Mouse (Mus musculus) megakaryocyte, embryonic 14.5 days (primary cell): ENCODE results near the gene Notch1. TPM values are rescaled to one million over a fixed set of nuclear protein-coding genes. Genes with fewer than 3 reads are reported as not detected.

Source experiments
- H3K27me3 ChIP-seq: replicated peaks from 2 replicates; pipeline ENCODE3; 2012; ENCODE audit warnings: inconsistent platforms
- H3K36me3 ChIP-seq: replicated peaks from 2 replicates; pipeline ENCODE3; 2012; ENCODE audit warnings: low read length, inconsistent platforms, mixed read lengths
- H3K4me1 ChIP-seq: 2 replicates; pipeline ENCODE4 v1.6.1; 2012; ENCODE audit warnings: inconsistent platforms
- H3K4me3 ChIP-seq: replicated peaks from 2 replicates; pipeline ENCODE3; 2012; ENCODE audit warnings: moderate library complexity, mild to moderate bottlenecking, inconsistent platforms
- H3K9me3 ChIP-seq: 2 replicates; pipeline ENCODE4 v1.6.1; 2012; ENCODE audit warnings: inconsistent platforms
- FLI1 ChIP-seq: IDR thresholded peaks from 2 replicates; pipeline ENCODE4 v1.6.1; 2012; ENCODE audit warnings: low read length, inconsistent platforms, mixed read lengths
- GATA1 ChIP-seq: IDR thresholded peaks from 3 replicates; pipeline ENCODE4 v1.6.1; 2012; ENCODE audit warnings: mixed read lengths, low read length, inconsistent platforms, borderline replicate concordance
- polyA plus RNA-seq: library from polyadenylated mRNA; stranded (reverse); fragments of >175 nt; gene quantifications from 2 replicates; pipeline ENCODE4 v1.2.3, GENCODE M21; 2012; ENCODE audit warnings: low replicate concordance; ENCODE audit not compliant: insufficient read depth

Notch1 gene
- polyA plus RNA-seq, result 1.2 and 4.2 TPM in 2 replicates

DNA sequence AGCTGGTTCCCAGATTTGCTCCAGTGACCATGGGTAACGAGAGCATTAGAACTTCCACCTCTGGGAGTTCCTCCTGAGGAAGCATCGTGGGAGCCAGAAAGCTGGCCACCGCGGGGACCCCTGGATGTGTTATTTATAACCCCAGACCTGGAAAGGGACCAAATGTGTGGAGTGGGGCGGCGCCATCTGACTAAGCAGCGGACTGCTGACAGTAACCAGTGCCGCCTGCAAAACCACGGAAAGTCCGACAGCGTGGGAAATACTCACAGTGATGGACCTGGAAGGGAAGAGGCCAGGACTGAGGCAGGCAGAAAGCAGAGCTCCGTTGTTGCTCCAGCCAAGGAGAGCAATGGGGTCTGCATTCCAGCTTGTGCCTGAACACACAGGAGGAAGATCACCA is at the start of gene Notch1:
Notch1 (minus strand) TSS at position 389 of the 400 bp plus-strand sequence.
- TF ChIP-seq GATA1 (no peak), FLI1 (no peak)

DNA sequence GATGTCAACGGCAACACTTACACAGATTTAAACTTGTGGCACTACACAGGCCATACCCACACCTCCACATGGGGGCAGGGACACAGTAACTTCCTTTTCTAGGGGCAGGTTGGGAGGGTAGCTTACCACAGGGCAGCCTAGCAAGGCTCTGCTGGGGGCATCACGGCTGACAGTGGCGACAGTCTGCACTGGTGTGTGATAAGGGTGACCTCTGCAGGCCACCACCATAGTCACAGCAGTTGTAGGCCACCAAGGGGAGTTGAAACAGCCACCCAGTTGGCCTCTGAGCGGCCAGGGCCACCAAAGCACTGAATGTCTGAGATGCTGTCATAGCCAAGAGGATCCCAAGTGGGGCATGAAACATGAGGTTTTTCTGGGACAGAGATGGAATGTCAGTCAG is 49.8 kb upstream of the Notch1 start:
- TF ChIP-seq FLI1 (no peak), GATA1 (no peak)
- H3K9me3 ChIP-seq, result no peaks in the 10 kb centered on the region
- peaks cover 60% of the 10 kb centered on the region for H3K4me1 ChIP-seq
- H3K36me3 ChIP-seq, result no peaks in the 10 kb centered on the region
- peak overlapping the region; percentile 74 for H3K4me3 ChIP-seq
- H3K27me3 ChIP-seq, result peaks cover 14% of the 10 kb centered on the region

More for the DNA sequence above, at the start of gene Notch1:
- H3K4me1 ChIP-seq, result peaks cover 29% of the 10 kb centered on the region
- no peaks in the 10 kb centered on the region for H3K36me3 ChIP-seq
- H3K4me3 ChIP-seq, result no peak within 1 kb of the TSS
- peaks cover 9% of the 10 kb centered on the region for H3K9me3 ChIP-seq
- peaks cover 66% of the 10 kb centered on the region for H3K27me3 ChIP-seq

DNA sequence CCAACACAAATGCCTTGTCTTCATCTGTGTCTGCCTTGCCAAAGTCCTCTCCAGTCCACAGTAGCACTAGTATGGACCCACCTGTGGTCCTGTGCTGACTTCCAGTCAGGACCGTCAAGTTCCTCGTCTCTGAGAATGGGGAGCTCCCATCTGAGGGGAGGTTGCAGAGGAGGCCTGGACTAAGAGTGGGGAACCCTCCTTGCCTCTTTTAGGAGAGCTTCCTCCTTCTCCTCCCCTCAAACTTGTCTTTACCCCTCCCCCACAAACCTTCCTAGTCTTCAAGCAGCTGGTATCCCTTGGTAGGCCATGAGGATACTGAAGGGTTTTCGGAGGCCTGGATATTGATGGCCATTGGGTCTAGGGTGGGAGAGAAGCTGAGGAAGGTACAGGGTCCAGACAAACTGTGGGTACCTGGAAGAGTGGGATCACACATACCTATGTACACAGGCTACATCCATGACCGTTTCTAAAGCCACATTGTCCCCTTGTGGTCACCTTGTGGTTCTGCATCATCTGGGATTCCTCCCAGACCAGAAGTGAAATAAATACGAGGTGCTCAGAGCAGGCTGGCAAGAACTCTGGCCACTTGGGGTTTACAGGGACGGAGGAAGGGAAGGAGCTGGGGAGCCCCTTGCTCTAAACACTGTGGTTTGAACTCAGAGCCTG is 45.0 kb upstream of the Notch1 start:
- Histone ChIP-seq H3K27me3 (peaks cover 43% of the 10 kb centered on the region), H3K36me3 (no peaks in the 10 kb centered on the region), H3K9me3 (no peaks in the 10 kb centered on the region), H3K4me3 (no peak overlapping the region), H3K4me1 (peaks cover 43% of the 10 kb centered on the region)
- TF ChIP-seq GATA1 (no peak), FLI1 (no peak)

DNA sequence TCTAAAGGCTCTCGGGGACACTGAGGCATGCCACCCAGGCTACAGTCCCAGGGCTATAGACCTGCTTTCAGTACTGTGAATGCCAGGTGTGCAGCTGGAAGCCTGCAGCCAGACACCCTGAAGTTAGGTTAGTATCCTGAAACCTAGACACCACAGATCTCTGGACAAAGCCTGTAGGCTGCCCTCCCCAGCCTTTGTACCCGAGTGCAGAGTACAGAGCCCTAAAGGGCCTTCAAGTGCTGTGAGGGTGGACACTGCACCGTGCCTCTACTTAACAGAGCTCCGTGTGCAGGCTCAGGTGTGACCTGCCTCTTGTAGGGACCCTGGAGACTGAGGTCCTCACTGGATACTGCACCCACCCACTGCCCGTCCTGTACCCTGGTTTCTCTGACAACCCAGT is 44.0 kb upstream of the Notch1 start:
- H3K4me1 ChIP-seq, result peaks cover 45% of the 10 kb centered on the region
- H3K9me3 ChIP-seq, result no peaks in the 10 kb centered on the region
- TF ChIP-seq GATA1 (no peak), FLI1 (no peak)
- H3K27me3 ChIP-seq, result peaks cover 52% of the 10 kb centered on the region
- no peaks in the 10 kb centered on the region for H3K36me3 ChIP-seq
- H3K4me3 ChIP-seq, result no peak overlapping the region

DNA sequence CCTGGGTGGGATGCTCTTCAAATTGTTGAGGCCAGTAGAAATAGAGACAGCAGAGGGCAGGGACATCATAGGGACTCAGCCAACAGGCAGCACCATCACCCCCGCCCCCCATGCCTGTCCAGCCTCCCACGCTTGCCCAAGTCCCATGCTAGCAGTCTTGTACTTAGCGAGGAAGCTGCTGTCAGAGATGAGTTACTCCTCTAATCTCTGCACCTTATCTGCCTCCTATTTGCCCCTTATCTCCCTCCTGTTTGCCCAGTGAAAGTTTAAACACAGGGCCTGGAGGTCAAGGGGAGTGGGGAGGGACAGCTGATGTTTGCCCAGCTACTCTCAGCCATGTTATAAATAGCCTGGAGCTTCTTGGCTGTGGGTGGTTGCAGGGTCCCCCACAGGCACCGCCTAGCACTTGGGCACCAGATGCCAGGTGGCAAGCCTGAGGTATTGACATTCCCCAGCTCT is 40.1 kb upstream of the Notch1 start:
- H3K36me3 ChIP-seq, result no peaks in the 10 kb centered on the region
- no peaks in the 10 kb centered on the region for H3K9me3 ChIP-seq
- TF ChIP-seq FLI1 (no peak), GATA1 (no peak)
- no peak overlapping the region for H3K4me3 ChIP-seq
- peaks cover 70% of the 10 kb centered on the region for H3K27me3 ChIP-seq
- peaks cover 67% of the 10 kb centered on the region for H3K4me1 ChIP-seq

DNA sequence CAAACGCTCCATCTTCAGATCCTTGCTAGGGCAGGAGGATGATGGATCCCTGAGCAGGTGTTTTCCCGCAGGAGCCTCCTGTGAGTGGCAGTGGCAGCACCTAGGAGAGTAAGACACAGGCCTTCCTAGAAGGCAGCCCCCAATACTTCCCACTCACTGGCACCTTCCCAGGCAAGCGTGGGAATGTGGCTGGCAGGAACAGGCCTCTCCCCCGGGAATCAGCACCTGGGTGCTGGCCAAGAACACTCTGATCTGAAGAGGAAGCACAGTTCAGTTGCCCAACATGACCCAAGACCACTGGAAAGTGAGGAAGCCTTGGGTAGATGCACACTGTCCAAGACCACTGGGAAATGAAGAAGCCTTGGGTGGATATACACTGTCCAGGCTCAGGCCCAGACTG is 38.6 kb upstream of the Notch1 start:
- Histone ChIP-seq H3K27me3 (peaks cover 66% of the 10 kb centered on the region), H3K4me1 (peaks cover 69% of the 10 kb centered on the region), H3K36me3 (no peaks in the 10 kb centered on the region), H3K9me3 (no peaks in the 10 kb centered on the region), H3K4me3 (no peak overlapping the region)
- TF ChIP-seq FLI1, result no peak
- TF ChIP-seq GATA1, result no peak

DNA sequence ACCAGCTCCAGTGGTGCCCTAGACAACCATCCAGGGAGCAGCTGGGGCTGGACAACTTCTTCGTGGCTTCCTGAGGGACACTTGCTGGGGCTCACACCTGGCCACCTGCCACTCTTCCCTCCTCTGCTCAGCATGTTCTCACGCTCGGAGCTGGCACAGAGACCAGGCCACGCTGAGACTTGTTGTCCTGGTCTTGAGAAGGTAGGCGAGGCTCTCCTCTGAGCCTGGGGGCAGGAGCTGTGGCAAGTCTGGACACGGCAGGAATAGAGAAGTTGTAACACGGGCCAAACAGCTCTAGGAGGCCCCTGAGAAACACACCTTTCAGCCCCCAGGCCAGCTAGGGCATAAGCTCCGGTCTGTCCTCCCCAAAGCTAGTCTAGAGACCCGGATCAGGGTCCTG is 37.4 kb upstream of the Notch1 start:
- Histone ChIP-seq H3K4me1 (peaks cover 75% of the 10 kb centered on the region), H3K9me3 (no peaks in the 10 kb centered on the region), H3K27me3 (peaks cover 72% of the 10 kb centered on the region), H3K36me3 (no peaks in the 10 kb centered on the region), H3K4me3 (no peak overlapping the region)
- TF ChIP-seq GATA1 (no peak), FLI1 (no peak)

DNA sequence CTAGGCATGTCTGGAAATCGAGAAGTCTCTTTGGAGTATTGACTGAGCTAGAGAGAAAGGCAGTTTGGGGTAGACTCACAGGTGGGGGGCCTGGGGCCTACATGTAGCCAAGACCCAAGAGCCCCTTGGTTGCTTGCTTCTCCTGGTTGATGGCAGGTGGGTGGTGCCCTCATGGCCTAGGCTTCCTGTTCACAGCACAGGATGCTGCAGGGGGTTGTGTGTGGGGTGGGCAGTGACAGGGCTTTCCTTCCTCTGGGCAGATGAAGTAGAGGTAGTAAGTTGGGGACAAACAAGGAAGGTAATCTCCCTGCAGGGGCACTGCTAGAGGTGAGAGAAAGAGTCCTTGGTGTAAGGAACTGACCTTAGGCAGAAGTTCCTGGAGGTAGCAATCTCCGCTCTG is 35.6 kb upstream of the Notch1 start:
- no peak overlapping the region for H3K4me3 ChIP-seq

DNA sequence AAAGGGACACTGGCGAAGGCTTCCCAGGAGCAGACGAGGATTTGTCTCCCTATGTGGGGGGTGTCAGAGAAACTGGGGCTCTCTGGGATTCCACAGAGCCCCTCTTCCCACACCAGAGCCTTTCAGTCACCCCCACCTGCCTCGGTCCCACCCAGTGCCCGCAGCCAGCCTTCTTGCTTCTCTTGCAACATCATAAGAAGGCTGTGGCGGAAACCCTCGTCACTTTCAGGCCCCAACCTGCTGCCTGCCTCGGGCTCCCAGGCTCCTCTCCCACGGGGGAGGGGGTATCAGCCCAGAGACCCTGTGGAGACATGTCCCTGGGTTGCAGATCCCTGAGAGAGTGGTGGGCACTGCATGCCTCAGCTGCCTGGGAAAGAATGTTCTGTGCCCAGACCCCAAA is 35.0 kb upstream of the Notch1 start:
- no peak for TF ChIP-seq FLI1
- TF ChIP-seq GATA1, result no peak
- Histone ChIP-seq H3K4me1 (peaks cover 81% of the 10 kb centered on the region), H3K36me3 (no peaks in the 10 kb centered on the region), H3K27me3 (peaks cover 83% of the 10 kb centered on the region), H3K9me3 (no peaks in the 10 kb centered on the region), H3K4me3 (peak overlapping the region; percentile 51)

More for the DNA sequence above, 35.6 kb upstream of the Notch1 start:
- H3K9me3 ChIP-seq, result no peaks in the 10 kb centered on the region
- peaks cover 84% of the 10 kb centered on the region for H3K4me1 ChIP-seq
- TF ChIP-seq GATA1, result no peak
- no peak for TF ChIP-seq FLI1
- peaks cover 82% of the 10 kb centered on the region for H3K27me3 ChIP-seq
- no peaks in the 10 kb centered on the region for H3K36me3 ChIP-seq

DNA sequence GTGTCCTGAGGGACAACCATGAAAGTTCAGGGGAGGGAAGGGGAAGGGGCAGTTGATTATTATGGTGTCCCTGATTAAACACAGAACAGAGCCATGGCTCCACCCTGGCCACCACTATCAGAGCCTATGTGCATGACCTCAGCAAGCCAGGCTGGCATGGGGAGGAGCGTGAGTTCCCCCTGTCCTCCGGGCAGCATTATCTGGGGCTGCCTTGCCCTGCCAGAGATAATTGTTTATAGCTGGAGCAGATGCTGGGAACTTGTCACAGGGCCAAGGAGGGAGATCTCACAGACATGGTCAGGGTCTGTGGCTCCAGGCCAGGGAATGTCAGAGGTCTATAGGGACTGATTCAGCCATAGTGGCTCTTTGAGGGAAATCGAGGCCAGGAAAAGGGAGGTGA is 34.3 kb upstream of the Notch1 start:
- Histone ChIP-seq H3K9me3 (no peaks in the 10 kb centered on the region), H3K27me3 (peaks cover 81% of the 10 kb centered on the region), H3K4me3 (peak overlapping the region; percentile 24), H3K4me1 (peaks cover 76% of the 10 kb centered on the region), H3K36me3 (no peaks in the 10 kb centered on the region)
- TF ChIP-seq GATA1 (no peak), FLI1 (no peak)
